Mouse (Mus musculus): ENCODE measurements around the gene Sos1.

Gene Sos1

DNA sequence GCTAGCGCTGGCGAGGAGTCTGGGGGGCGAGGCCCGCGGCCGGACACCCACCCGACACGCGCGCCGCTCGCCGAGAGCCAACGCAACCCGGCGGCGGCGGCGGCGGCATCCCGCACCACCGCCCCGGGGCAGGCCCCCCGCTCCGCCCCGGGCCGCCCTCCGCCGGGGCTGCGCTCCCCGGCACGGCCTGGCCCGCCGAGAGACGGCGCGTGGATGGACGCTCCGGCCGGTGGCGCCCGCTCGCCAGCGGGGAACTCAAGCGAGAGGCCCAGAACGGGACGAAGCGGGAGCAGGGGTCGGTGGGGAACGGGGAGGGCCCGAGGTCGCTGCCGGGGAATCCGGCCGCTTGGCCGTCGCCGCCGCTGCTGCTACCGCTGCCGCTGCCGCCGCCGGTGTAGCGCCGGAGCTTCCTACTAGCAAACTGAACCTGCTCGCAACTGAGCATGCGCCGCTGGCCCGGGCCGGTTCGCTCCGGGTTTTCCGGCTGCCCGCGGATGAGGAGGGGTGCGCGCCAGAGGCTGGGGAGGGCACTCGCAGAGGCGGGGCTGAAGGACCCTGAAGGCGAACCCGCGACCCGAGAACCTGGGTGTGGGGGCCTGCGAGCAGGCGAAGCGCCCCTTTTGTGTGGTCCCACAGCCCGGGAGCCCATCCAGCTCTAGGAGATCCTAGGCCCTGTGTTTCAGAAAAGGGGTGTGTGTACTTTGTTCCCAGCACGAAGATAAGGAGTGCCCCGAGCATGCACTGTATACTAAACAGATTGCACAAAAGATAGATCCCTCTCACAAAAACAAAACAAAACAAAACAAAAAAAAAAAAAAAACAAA is at the start of gene Sos1:
Sos1 (minus strand) TSS at position 423 of the 824 bp plus-strand sequence.
- DNase-seq = peak; percentile 96

DNA sequence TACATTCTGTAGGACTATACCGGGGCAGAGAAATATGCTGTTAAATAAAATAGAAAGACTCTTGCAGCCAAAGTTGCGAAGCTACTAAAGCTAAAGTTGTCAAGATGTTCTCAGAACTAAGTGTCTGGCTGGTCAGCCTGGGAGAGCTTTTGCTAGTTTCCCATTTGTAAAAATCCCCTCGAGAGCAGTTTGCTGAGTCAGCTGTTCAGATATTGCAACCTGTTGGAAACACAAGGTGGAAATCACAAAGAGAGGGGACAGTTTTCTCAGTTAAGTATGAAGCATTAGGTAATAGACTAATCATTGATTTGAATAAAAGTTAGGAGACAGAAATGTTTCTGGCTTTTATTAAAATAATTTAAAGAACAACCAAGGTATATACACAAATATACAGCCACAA is 43.0 kb upstream of the Sos1 start:
- DNase-seq = no peak

DNA sequence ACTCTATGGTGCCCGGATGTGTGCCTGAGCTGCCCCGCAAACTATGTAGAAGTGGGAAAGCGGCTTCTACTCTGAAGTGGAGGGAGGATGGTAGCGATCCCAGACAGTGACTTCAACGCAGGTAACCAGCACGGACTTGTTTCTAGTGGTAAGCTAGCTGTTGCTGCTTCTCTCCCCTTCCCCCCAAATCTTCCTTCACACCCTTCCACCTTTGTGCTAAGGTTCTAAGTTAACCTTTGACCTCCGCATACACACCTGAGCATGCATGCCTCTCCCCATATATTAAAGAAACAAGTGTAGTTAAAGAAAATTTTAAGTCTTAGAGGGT is 41.9 kb upstream of the Sos1 start:
- DNase-seq = no peak

DNA sequence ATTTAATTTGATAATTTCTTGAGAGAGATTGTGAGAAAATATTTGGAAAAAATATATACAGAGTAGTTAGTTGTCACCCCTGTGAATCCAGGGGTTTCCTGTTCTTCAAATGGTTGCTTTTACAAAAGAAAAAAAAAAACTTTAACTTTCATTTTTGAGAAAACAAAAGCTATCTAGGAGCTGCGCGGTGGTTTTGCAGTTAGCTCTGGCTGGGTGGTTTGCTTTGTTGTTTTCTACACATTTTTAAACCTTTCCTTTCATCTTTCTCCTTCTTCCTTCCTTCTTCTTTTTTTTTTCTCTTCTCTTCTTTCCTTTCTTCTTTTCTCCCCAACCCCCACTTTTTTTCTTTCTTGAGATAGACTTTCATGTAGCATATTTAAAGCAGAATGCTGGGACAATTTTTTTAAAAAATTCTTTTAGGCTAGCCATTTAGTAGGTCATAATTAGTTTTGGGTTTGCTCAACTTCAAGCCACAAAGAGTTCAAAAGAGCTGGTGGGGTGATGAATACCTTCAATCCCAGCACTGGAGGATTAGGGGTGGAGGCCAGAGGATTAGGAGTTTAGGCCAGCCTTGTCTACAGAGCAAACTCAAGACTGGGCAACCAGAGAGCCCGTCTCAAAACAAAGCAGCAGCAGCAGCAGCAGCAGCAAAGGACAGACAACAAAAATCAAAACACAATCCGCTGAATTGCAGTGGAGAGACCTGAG is 41.4 kb upstream of the Sos1 start:
- DNase-seq = no peak

DNA sequence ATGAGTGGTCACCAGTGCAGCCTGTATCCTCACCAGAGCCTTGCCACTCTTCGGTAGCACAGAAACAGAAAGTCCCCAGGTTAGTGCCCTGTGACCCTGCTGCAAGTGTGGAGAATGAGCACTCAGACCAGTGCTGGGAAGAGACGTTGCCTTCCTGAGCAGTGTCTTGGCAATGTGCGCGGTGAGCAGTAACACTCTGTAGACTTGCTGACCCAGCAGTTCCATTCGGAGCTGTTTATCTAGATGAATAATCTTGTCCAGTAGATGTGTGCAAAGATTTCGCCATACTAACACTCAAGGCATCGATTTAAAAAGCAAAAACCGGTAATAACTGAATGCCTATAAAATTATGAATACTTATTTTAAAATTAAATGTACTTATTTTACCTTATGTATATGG is 40.3 kb upstream of the Sos1 start:
- DNase-seq = no peak

DNA sequence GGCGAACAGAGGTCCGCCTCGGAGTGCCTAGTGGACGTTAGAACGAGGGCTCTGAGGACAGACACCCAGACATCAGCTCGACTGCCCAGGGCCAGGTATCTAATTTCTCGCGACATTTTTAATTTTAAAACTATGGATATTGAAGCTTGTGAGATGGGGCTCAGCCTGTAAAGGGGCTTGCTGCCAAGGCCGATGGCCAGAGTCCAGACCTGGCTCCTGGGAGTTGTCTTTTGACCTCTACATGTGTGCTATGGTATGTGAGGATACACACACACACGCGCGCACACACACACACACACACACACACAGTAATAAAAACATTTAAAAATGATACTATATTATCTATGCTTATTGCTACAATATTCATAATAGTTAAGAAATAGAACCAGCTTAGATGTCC is 38.6 kb upstream of the Sos1 start:
- DNase-seq = no peak

DNA sequence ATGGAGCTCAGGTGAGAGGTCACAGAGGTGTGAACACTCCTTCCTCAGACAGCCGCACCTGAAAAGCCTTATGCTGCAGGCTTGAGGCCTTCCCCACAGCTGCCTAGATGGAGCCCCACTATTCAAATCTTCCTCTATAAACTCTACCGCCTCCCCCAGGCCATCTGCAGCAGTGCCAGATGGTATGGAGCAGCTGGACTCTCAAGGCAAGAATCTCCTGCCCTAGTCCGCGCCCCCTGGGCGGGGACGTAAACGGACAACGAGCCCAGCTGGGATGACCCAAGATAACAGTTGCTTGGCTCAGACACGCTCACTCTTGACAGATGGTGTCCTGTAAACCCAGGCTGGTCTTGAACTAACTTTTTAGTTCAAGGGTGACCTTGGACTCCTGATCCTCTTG is 37.0 kb upstream of the Sos1 start:
- DNase-seq = peak; percentile 17

DNA sequence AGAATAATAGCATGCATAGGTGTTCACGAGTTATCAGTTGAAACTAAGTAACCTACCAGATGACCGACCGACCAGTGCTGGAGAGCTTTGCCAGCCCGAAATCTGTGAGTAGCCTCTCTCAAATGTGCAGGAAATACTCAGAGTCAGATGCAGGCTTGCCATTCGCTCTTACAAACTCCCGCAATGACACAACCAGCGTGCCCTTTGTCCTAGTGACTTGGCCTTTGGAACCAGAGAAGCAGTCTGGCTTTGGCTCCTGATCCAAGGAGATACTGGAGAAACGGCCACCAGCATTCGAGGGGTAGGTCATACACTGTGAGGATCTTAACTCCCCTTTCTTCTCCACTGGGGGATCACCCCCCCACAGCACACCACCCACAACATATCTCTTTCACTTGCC is 35.7 kb upstream of the Sos1 start:
- DNase-seq = no peak

DNA sequence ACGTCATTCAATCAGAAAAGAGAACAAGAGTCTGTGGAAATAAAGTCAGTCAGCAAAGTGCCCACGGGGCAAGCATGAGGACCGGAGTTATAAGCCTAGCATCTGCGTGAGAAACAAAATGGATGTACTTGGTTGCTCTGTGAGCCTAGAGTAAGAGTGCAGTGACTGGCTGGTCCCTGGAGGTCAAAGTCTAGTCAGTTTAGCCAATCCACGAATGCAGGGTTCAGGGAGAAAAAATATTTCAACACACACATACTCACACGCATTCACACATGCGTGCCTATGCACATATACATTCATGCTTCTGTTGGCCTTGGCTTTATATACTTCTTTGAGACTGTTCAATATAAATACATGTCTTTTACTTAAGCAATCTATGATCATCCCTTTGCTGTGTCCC is 35.3 kb upstream of the Sos1 start:
- DNase-seq = no peak

DNA sequence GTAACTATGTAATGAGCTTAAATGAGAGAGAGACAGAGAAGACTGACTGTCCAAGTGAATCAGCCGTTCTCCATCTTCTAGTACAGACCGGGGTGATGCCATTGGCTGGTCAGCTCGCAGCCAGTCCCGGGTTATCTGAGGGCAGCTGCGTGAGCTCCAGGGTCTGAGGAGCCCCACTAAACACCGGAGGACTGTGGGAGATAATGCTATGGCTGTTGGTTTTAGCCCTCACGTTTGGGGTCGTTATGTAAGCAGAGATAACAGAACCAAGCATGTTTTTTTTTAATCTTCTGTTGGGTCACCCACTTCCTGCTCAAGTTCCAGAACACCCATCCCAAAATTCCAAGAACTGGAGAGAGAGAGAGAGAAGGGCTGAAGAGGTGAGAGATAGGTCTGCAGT is 33.5 kb upstream of the Sos1 start:
- DNase-seq = peak; percentile 20

DNA sequence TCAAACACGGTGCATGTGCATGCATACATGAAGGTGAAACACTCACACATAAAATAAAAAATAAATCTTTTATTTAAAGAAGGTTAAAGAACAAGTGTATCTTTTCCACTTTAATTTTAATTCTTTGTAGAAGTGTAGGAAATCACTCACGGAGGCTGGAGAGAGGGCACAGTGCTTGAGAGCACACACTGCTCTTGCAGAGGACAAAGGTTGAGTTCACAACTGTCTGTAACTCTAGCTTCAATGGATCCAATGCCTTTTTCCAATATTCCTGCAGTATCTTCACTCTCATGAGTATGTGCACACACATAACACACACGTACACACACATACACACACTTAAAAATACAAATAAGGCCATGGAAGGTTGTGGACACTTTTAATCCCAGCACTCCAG is 30.2 kb upstream of the Sos1 start:
- no peak for DNase-seq

DNA sequence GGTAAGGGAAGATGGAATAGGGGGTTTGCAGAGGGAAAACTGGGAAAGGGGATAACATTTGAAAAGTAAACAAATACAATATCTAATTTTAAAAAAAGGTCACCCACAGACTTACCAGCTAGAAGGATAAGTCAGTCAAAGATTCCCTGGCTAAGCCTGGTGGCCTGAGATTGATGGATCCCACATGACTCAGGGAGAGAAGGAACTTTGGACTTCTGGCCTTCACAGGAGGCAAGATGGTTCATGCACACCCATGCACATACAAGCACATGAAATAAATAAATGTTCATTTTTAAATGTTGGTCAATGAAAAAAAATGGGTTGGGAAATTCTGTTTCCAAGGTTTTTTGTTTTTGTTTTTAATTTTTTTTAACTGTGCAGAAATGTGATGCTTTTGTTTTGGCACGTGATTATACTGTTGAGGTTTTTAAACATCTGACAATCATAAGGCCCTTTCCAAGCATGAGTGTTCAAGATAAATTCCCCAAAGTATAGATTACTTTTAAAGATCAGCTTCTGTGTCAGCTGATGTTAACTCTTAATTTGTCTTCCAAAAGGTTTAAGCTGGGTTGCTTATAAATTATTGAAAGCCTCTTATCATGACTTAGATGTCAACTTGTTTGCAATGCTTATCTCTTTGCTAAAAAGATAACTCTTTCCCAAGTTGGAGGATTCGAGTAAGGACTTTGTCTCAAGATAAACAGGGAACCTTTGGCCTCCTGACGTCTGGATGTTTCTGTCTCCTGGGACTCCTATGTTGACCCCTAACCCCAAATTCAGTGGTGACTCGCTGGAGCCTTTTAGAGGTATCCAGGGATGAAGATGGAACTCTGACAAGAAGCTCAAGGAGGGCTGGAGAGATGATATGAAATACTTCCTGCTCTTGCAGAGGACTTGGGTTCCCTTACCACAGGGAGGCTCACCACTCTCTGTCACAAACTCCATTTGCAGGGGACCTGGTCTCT is 29.5 kb upstream of the Sos1 start:
- no peak for DNase-seq

DNA sequence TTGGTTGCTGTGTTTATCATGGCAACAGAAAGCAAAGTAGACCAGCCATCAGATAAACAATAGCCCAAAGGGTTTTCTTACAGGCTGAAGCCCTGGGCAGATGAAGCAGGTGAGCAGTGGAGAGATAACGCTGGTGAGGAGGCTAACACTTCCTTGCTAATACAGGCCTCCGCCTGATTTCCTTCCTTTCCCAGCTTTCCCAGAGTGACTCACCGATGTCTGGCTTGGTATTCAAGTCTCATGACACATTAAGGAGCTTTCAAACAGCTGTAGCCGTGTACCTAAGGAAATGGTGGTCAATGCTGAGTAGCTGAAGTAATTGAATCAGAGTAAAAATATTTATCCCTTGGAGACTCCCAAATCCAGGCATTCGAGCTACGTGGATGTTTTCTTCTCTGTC is 25.5 kb upstream of the Sos1 start:
- no peak for DNase-seq

DNA sequence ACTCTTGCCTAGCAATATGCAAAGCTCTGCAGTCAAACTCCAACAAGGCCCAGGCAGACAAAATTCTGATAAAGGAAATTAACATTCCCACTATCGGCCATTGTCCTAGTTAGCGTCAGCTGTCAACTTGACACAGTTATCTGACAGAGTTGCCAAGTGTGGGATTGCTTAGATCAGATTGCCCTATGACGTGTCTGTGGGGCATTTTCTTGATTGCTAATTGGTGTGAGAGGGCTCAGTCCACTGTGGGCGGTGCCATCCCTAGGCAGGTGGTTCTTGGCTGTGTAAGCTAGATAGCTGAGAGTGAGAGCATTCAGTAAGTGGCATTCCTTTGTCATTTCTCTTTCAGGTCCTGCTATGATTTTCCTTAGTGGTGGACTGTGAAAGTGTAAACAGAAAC is 25.1 kb upstream of the Sos1 start:
- DNase-seq = no peak

DNA sequence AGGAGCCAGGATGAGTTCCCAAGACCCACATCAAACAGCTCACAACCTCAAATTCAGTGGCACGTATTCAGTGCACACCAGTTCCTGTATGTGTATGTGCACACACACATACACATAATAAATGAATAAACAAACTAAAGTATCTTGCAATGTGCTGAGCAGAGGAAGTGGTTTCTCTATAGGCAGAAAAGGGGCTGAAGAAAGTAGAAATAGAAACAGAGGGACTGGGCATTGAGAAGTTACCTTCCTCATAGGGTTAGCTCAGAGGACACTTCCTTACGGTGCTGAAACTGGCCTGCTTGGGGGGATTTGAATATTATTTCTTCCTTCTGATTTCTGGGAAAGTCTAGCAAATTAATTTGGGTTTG is 21.5 kb upstream of the Sos1 start:
- no peak for DNase-seq

DNA sequence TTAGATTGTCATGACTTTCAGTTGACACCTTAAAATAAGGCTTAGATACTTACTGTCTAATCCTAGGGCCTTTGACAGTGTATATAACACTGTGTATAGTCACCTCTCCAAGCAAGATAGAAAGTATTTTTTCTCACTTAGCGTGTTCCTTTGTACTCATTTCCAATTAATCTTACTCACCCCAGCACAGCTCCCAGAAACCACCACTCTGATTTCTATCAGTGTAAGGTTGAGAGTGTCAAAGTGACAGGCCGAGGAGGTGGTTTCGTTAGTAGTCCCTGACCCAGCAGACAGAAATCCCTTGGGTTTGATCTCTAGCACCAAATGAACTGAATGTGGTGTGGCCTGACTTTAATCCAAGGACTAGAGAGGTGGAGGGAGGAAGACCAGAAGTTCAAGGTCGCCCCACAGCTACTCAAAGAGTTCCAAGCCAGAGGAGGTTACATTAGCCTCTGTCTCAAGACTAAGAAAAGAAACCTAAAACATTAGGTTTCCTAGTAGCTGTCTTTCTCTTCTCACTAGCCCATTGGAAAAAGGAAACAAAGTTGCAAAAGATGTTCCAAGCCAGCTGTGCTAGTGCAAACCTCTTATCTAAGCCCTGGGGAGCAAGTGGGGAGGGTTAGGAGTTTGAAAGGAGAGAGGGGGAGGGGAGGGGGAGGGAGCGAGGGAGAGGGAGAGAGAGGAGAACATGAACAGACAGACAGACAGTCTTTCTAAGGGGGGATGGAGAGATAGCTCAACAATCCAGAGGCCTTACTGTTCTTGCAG is 21.0 kb upstream of the Sos1 start:
- DNase-seq = peak; percentile 13

DNA sequence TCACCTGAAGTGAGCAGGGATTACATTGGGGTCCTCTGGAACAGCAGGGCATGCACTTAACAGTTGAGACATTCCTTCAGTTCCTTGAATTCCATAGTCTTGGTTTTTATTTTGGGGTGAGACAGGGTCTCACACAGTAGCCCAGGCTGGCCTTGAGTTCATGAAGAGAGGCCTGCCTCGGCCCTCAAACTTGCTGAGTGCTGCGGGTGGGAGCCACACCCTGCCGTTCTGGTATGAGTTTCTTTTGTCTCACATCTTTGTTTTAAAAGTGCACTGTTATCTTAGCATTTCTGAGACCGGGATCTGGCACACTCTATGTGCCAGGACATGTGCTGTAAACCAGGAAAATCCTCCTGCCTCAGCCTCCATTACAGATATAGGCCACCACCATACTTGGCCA is 19.8 kb upstream of the Sos1 start:
- DNase-seq = no peak

DNA sequence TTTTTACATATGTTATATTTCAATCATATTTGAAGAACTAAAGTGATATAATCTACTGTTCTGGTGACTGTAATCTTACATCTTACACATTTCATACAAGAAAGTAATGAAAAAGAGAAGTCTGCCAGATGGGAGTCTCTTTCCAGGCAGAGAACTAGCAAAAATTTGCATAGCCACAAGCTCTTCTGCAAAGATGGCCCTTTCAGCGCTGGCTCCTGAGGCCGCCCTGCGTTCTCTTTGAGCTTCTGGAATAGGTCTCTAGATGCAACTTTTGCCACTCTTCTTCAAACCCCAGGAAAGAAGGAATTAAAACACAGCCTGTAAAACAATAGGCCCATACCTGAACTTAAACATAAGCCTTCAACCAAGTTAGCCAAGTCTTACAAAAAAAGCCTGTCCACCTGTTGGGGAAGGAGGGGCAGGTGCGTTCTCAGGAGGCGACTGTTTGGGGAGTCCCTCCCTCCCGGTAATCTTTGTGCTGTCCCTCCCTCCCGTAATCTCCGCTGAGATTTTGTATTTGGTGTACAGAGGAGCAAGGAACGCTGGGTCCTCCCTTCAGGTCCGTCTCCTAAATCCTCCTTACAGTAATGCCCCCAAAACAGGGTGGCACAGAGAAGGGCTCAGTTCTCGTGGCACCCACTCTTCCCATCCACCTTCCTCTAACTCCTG is 18.5 kb upstream of the Sos1 start:
- no peak for DNase-seq

DNA sequence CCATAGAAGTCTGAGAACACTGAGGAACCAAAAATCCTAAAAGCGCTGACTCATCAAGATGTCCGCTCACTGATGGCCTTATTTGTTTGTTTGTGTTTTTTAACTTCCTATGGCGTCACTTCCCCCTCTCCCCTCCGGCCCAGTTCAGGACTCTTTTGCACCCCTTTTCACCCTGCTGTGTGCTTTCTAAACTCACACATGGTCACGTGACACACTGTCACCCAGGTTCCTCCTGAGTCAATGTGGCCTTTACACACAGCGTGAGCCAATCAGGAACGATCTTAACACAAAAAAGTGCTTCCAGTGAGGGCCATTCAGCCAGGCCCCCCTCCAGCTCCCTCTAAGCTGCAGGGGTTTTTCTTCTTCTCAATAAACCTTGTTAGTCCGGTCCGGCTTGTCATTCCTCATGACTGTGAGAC is 16.9 kb upstream of the Sos1 start:
- DNase-seq = no peak

DNA sequence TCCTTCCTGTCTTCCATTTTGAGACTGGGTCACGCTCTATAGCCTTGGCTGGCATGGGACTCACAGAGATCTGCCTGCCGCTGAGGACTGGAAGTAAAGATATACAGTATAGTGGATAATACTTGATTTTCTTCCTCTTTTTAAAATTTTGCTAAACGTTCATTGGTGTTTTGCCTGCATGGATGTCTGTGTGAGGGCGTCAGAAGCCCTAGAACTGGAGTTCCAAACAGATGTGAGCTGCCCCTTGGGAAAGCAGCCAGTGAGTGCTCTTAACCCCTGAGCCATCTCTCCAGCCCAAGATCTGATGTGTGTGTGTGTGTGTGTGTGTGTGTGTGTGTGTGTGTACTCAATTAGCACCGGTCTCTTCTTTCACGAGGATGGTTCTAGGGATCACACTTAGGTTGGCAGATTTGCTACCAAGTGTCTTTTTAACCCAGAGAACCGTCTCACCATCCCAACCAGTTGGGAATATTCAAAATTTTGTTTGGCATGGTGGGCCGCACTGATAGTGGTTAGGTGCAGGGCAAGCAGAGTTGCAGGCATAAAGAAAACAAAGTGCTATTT is 16.4 kb upstream of the Sos1 start:
- DNase-seq = no peak

DNA sequence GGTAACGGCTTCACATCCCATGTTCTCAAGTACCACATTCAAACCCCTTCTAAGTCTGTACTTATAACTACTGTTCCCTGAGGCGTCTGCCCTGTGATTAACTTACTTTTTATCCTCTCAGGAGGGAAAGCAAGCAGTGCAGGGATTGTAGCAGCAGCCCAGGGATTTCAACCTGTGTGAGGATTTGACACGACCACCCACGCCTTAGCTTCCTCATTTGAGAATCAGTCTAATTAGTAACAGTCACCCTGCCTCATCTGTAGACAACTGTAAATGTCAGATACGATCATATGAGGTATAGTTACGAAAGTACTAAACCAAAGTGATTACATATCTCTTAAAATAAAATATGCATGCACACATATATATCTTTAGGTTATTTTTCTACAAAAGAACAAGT is 15.9 kb upstream of the Sos1 start:
- no peak for DNase-seq

DNA sequence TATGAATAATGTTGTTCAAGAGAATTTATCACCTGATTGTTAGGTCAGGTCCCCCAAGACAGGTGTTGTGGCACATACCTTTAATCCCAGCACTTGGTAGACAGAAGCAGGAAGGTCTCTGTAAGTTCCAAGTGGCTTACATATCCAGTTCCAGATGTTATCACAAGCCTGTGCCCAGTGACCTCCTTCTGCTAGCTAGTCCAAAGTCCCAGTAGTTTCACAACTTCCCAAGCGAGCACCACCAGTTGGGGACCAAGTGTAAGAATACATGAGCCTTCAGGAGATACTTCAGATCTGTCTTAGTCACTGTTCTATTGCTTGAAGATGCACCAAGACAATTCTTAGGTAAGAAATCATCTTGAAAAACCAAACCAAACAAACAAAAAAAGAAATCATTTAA is 13.6 kb upstream of the Sos1 start:
- DNase-seq = no peak
